Mouse (Mus musculus): Measurements from ENCODE around the gene Nmnat3.

- TF ChIP-seq CTCF (IDR thresholded peaks at IDR 0.05; ENCODE audit: borderline replicate concordance, insufficient read depth, low read depth, low read length) (no peak), POLR2A (IDR thresholded peaks at IDR 0.05; ENCODE audit: borderline replicate concordance, insufficient read depth, low read length) (no peak)
Measured at GRCm38 (mm10) chr9:98297234-98297936, 10.2 kb downstream of the Nmnat3 start.

Measured in cerebellum, adult 2 months (tissue).